Mouse (Mus musculus) forebrain, postnatal 0 days (tissue): ENCODE measurements around the gene Pde5a. TPM values are rescaled to one million over a fixed set of nuclear protein-coding genes. Genes with fewer than 3 reads are reported as not detected.

ENCODE experiments used
- ATAC-seq: fragments of 200-750 bp; cut with Nextera tagmentation; 2 replicates; pipeline ENCODE4 v1.8.0; 2017; ENCODE audit warnings: mild to moderate bottlenecking, moderate library complexity
- DNase-seq: peaks from one replicate; pipeline ENCODE4 v3.0.0-alpha.2; 2015
- H3K27ac ChIP-seq: fragments of 300-500 bp; sonication (generic); 2 replicates; pipeline ENCODE4 v1.5.1; 2014; ENCODE audit warnings: low read depth, mild to moderate bottlenecking, antibody characterized with exemption, low read length, moderate library complexity, mixed read lengths
- H3K27me3 ChIP-seq: fragments of 300-500 bp; sonication (generic); 2 replicates; pipeline ENCODE4 v1.6.1; 2014; ENCODE audit warnings: mild to moderate bottlenecking, low read length, mixed read lengths; ENCODE audit not compliant: insufficient read depth
- H3K36me3 ChIP-seq: fragments of 300-500 bp; sonication (generic); 2 replicates; pipeline ENCODE4 v1.6.1; 2014; ENCODE audit warnings: mild to moderate bottlenecking, moderate library complexity; ENCODE audit not compliant: insufficient read depth
- H3K4me1 ChIP-seq: fragments of 300-500 bp; sonication (generic); 2 replicates; pipeline ENCODE4 v1.6.1; 2014; ENCODE audit warnings: antibody characterized with exemption; ENCODE audit not compliant: insufficient read depth
- H3K4me2 ChIP-seq: fragments of 300-500 bp; sonication (generic); 2 replicates; pipeline ENCODE4 v1.6.1; 2014; ENCODE audit warnings: low read depth, mild to moderate bottlenecking, moderate library complexity
- H3K4me3 ChIP-seq: fragments of 300-500 bp; sonication (generic); 2 replicates; pipeline ENCODE4 v1.5.1; 2014; ENCODE audit warnings: low read depth, low read length, mixed read lengths
- H3K9ac ChIP-seq: fragments of 300-500 bp; sonication (generic); 2 replicates; pipeline ENCODE4 v1.6.1; 2014; ENCODE audit warnings: mild to moderate bottlenecking
- H3K9me3 ChIP-seq: fragments of 300-500 bp; sonication (generic); 2 replicates; pipeline ENCODE4 v1.6.1; 2016; ENCODE audit warnings: low read length
- CTCF ChIP-seq: sonication (generic); IDR thresholded peaks from 2 replicates; pipeline ENCODE4 v1.5.1; 2016; ENCODE audit warnings: antibody characterized with exemption, control low read depth, low read depth
- WGBS: fragments of 180-500 bp; shearing (Covaris S2); extraction: QIAGEN DNeasy Blood & Tissue Kit; methylation state at CpG from one replicate; pipeline ENCODE4 v1.1.7; 2014; 5-methylcytosine and 5-hydroxymethylcytosine counted together
- polyA plus RNA-seq: library from polyadenylated mRNA; unstranded; fragments of >200 nt; fragmentation: Nextera tagmentation; extraction: Ambion mirVana; gene quantifications from 2 replicates; pipeline ENCODE4 v1.2.1, GENCODE M21; 2015
- total RNA-seq: library from RNA; depleted of rRNA; stranded (reverse); fragments of >200 nt; gene quantifications from 2 replicates; pipeline ENCODE4 v1.2.3, GENCODE M21; 2014

Gene Pde5a
- total and polyA plus RNA-seq, 2 experiments from 2014 or later: 1.4 to 8.7 TPM

DNA sequence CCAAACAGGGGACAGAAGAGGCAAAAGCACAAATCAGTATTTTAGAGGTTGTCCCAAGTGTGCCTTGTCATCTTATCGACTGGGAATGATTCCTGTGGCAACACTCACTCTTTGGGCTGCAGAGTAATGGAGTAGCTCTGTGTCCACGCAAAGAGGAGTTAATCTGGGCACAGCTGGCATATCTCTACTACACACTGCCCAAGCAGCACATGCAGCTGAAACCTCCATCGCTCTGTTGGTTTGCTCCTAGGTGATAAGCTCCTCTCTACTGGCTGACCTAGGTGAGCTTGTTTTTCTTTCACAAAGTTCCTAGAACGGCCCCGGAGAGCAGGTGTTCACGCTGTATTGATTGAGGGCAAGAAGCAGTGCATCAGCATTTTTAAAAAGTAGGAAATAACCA lies 60.8 kb downstream of the Pde5a start:
- no peaks in the 10 kb centered on the region for H3K4me1 ChIP-seq
- TF ChIP-seq CTCF: no peak
- H3K27me3 ChIP-seq: no peaks in the 10 kb centered on the region
- H3K4me2 ChIP-seq: no peak overlapping the region
- WGBS: 93% methylated on average over 6 of the region's 6 CpGs
- H3K4me3 ChIP-seq: no peak overlapping the region
- H3K27ac ChIP-seq: no peak overlapping the region
- H3K9ac ChIP-seq: no peak overlapping the region
- DNase-seq (no peak), ATAC-seq (no peak)
- no peaks in the 10 kb centered on the region for H3K9me3 ChIP-seq
- no peaks in the 10 kb centered on the region for H3K36me3 ChIP-seq

DNA sequence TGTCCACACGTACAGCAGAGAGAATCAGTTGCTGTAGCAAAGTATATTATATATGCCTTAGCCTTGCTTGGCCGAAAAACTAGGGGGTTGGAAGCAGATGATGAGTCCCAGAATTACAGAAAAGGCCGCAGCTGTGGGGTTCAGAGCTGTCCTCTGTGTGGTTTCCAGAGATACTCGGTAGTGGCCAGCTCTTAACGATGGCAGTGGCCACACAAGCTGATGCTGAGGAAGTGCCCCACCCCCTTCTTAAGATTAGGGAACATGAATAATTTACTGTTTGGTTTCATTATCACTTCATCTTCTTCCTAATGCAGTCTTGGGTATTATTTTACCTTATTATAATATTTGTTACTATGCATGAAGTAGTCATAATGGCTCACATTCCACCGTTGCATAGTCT lies 71.3 kb downstream of the Pde5a start:
- H3K9me3 ChIP-seq: no peaks in the 10 kb centered on the region
- H3K27me3 ChIP-seq: no peaks in the 10 kb centered on the region
- no peak for TF ChIP-seq CTCF
- H3K27ac ChIP-seq: no peak overlapping the region
- ATAC-seq (no peak), DNase-seq (no peak)
- H3K9ac ChIP-seq: no peak overlapping the region
- peaks cover 8% of the 10 kb centered on the region for H3K4me1 ChIP-seq
- no peak overlapping the region for H3K4me2 ChIP-seq
- WGBS: 48% methylated on average over 6 of the region's 6 CpGs
- no peak overlapping the region for H3K4me3 ChIP-seq
- H3K36me3 ChIP-seq: peaks cover 6% of the 10 kb centered on the region; the same call in 1 of the 2 replicates

DNA sequence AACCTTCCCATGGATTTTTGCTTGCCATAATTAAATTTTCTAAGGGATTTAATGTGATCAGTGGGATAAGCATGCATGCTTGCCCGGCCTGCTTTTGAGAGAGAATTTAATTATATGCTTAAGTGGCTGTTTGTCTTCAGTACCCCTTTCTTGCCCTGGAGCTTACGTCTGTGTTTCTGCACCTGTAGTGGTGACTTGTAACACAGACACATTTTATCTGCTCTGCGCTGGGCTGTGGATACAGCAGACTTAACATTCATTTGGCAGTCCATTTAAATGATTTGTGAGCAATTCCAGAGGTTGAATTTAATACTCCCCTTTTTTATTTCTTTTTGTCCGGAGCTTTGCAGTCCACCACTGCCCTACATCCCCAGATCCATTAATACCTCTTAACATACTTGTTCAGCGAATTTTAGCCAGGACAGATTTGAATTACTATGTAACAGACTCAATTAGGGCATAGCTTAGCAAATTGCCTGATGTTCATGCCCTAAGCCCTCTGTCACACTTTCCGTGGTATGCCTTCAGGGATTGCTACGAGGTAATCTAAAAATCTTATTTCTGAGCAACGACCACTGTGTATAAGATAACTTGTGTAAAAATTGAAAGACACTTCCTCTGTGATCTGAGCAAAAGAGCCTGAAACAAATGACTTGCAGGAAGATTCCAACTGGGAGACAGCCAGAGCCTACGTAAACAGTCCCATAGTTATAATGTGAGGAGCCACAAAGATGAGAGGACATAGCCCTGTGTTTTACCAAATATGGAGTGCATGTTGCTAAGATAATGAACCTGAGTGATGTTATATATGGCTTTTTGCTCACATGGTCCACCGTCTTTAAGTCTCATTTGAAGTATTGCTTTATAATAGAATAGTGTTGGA lies 72.0 kb downstream of the Pde5a start:
- no peak overlapping the region for H3K4me3 ChIP-seq
- H3K27me3 ChIP-seq: no peaks in the 10 kb centered on the region
- H3K36me3 ChIP-seq: peaks cover 2% of the 10 kb centered on the region; the same call in 1 of the 2 replicates
- no peaks in the 10 kb centered on the region for H3K9me3 ChIP-seq
- H3K27ac ChIP-seq: peak overlapping the region; percentile 60
- no peak for TF ChIP-seq CTCF
- H3K4me1 ChIP-seq: peaks cover 8% of the 10 kb centered on the region
- 21% methylated on average over 10 of the region's 10 CpGs for WGBS
- ATAC-seq: peak; percentile 47
- no peak overlapping the region for H3K9ac ChIP-seq
- no peak overlapping the region for H3K4me2 ChIP-seq
- DNase-seq: peak; percentile 49

DNA sequence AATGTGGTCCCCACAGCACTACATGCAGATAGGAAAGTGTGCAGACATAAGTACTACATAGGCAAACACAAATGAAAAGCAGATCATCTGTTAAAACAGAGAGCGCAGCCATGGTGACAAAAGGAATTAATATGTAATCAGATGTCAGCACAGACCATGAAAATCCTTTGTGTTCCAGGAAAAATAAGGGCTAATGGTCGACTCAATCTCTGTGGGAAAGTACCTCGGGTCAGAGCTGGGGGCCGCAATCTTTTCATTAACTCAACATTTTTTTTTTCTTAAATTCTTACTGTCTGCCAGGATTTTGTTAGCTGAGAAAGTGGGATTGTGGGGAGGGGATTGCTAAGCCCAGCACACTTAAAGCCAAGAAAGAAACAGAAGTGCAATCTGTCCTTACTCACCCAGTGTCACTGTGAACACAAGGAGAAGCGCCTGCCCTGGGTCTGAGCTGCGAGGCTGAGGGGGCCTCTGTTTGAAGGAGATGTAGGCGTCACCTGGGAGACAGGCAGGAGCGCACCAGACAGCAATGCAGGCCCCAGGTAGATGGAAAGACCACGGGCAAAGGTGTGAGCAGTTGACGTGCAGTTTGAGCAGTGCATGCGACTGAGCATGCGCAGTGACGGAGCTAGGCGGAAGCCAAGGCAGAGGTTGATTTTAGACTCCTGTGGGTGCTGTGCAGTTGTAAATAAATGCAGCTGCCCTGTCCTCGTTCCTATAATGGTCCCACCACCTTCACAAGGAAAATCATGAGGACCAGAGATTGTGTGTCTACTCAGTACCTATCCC lies 72.9 kb downstream of the Pde5a start:
- DNase-seq: peak; percentile 52
- 54% methylated on average over 15 of the region's 15 CpGs for WGBS
- TF ChIP-seq CTCF: no peak

DNA sequence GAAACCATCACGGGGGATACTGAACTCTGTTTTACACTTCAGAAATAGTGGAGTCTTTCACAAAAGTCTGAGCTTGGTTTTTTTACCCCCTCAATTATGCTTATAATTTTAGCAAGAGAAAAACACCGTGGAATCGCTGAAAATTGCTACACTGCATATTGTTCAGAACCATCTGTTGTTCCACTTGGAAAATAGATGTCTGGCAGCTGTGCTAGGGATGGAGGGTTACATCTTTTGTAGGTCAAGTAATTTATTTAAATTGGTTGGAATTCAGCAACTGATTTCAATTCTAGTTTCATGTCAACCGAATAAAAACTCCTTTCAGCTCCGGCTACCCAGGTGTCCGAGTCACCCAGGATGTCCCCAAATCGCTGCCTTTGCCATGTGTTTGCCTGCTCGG lies 78.6 kb downstream of the Pde5a start:
- no peak overlapping the region for H3K9ac ChIP-seq
- DNase-seq (peak; percentile 47), ATAC-seq (peak; percentile 73)
- TF ChIP-seq CTCF: no peak
- no peak overlapping the region for H3K27ac ChIP-seq
- no peaks in the 10 kb centered on the region for H3K27me3 ChIP-seq
- WGBS: 48% methylated on average over 8 of the region's 8 CpGs
- H3K9me3 ChIP-seq: no peaks in the 10 kb centered on the region
- H3K4me1 ChIP-seq: 0 out of 2 replicates have a peak, but pooled peaks cover under 1% of the 10 kb centered on the region
- no peaks in the 10 kb centered on the region for H3K36me3 ChIP-seq
- no peak overlapping the region for H3K4me2 ChIP-seq
- H3K4me3 ChIP-seq: no peak overlapping the region

More for the DNA sequence above, 72.9 kb downstream of the Pde5a start:
- Histone ChIP-seq H3K4me2 (peak overlapping the region; percentile 15; the same call in 1 of the 2 replicates), H3K4me1 (peaks cover 8% of the 10 kb centered on the region), H3K9ac (no peak overlapping the region), H3K9me3 (no peaks in the 10 kb centered on the region), H3K4me3 (no peak overlapping the region), H3K27ac (peak overlapping the region; percentile 60), H3K27me3 (no peaks in the 10 kb centered on the region), H3K36me3 (no peaks in the 10 kb centered on the region)
- ATAC-seq: peak; percentile 77

DNA sequence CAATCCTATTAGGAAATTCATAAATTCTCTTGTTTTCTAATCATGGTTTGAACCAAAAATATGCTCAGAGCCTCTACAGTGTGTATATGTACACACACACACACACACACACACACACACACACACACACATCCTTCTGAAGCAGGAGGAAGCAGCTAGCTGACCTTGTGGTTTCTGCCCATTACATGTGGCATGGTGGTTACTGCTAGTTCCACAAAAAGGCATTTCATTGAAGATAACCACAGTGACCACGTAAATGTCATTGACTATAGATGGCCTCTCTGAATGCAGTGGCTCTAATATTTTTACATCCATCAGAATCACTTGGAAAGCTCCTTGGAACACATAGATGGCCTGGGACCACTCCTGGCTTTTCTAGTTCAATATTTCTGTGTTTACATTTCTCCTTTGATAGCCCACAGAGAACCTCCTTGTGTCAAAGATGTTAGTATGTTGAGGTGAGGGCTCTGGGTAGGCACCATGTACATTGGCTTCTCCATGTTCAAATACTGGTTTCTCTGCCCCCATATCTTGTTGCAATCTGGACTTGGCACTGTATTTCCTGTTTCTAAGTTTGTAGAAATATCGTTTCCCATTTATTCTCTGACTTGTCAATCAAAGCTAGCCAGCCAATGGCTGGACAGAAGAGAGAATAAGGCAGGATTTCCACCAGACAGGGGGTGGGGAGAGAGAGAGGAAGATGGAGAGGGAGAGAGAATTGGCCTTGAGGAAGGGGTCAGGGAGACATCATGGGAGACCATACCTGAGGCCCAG lies 81.5 kb downstream of the Pde5a start:
- Histone ChIP-seq H3K4me3 (no peak overlapping the region), H3K27me3 (no peaks in the 10 kb centered on the region), H3K27ac (no peak overlapping the region), H3K36me3 (no peaks in the 10 kb centered on the region), H3K4me1 (no peaks in the 10 kb centered on the region), H3K9me3 (no peaks in the 10 kb centered on the region), H3K4me2 (no peak overlapping the region), H3K9ac (no peak overlapping the region)
- DNase-seq: no peak
- ATAC-seq: no peak
- 93% methylated on average over 2 of the region's 2 CpGs for WGBS
- TF ChIP-seq CTCF: no peak
